Mouse (Mus musculus) adrenal gland, adult 2 months (tissue): ENCODE results near the gene Apopt1. TPM values are rescaled to one million over a fixed set of nuclear protein-coding genes. Genes with fewer than 3 reads are reported as not detected.

Experiments
- DNase-seq: peaks from one replicate; pipeline ENCODE4 v3.0.0; 2021
- polyA plus RNA-seq: library from polyadenylated mRNA; depleted of rRNA; stranded (reverse); fragments of >200 nt; gene quantifications from 2 replicates; pipeline ENCODE4 v1.2.3, GENCODE M21; 2012
- total RNA-seq, 2 experiments: library from RNA; stranded (reverse); gene quantifications; 2 replicates each; pipeline ENCODE4 v1.2.3; 2021

Apopt1 gene
- total and polyA plus RNA-seq, 3 experiments: 67.7 to 279 (median 70.0) TPM

DNA sequence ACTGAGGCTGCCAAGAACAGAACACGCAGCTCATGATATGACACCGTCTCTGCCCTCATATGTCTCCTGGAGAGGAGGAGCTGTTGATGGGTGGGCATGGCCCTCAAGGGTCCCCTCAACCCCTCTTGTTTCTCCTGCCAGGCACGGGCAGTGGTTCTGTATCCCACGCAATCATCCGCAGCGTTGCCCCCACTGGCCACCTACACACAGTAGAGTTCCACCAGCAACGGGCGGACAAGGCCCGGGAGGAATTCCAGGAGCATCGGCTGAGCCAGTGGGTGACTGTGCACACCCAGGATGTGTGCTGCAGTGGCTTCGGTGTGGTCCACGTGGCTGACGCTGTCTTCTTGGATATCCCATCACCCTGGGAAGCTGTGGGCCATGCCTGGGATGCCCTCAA is 32.4 kb upstream of the Apopt1 start:
- no peak for DNase-seq

DNA sequence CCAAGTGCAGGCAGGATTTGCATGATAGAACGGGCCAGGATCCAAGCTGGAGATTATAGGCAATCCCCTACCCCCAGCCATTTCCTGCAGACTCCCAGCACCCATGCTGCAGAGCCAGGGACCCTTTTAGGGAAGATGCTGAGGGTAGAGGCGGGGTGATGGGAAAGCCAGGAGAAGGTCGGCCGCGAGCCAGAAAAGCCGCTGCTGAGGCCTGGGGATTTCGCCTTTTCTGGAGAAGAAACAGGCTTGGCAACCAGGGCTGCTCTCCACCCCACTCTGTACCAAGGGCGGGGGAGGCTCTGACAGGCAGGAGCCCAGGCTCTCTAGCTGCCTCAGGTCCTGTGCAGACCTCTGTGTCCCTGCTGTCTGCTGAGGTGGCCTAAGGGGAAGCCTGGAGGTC is 31.8 kb upstream of the Apopt1 start:
- DNase-seq: no peak

DNA sequence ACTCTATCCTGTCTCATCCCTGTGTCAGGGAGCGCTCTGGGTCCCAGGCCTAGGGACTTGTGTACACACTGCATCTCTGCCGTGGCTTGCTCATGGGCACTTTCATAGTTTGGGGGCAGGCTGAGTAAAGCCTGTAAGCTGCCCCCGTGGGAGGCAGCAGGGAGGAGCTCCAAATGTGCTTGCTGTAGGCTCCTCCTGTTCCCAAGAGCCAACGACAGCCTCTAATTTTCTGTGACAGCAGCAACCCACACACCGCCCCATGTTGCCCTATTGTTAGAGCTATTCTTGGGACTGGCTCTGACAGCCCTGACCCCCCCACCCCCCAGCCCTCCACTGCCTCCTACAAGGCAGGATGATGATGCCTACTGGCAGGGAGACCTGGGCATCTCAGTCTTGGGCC is 31.1 kb upstream of the Apopt1 start:
- no peak for DNase-seq

DNA sequence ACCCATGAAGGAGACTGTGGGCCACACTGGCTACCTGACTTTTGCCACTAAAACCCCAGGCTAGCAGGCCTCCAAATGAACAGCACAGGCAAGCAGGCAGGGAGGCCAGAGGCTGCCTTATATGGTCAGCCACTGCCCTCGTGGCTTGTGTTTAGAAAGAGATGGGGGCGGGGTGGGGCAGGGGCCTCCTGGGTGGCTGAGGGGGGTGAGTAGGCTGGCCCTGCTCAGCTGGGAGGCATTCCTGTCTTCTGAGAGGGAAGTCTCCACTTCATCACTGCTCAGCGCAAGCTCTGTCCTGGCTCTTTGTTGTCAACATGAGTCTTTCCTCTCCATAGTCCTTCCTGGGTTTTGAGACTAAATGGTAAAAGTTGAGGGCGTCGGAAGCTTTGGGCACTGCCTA is 30.3 kb upstream of the Apopt1 start:
- no peak for DNase-seq

DNA sequence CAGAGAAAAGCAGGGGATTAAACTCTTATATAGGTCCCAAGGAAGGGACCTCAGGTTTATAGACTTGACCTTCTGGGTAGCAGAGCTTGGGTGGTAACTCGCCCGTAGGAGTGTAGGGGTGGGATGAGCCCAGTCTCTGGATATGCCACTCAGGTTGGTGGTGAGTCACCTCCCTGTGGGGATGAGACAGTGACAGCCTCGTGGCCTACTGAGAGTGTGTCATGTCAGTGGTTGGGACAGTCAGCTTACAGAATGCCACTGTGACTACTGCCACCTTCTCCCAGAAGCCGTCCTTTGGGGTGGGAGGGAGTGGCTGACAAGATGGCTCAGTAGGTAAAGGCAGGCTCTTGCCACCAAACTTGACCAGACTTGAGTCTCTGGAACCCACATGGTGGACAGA is 26.7 kb upstream of the Apopt1 start:
- DNase-seq: peak; percentile 71

DNA sequence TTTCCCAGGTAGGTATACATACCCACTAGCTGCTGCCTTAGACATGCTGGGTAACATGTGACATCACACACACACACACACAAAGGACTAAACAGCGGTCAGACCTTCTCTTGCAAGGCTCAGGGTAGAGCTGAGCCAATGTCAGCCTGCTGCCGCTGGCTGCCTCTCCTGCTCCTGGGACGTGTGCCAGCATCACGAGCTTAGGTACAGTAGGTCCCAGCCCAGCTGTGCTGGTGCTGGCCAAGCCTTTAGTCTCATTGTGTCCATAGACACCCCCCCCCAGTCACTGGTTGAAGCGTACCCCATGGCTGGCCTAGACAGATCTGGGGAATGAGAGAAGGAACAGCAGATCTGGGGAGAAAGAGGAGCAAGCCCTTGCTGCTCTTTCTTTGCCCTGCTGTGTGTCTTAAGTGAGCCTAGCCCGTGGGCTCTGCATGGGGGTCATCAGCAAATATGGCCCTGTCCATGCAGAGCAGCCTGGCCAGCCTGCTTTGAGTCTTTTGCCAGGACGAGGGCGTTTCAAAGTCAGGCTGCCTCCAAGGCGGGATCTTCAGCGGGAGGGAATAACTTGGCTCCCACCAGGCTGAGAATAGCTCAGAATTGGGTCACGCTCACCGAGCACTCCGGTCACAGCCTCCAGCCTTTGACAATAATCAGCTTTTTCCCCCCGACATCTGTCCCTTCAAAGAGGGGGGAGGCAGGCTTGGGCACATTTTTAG is 25.6 kb upstream of the Apopt1 start:
- DNase-seq: peak; percentile 82

DNA sequence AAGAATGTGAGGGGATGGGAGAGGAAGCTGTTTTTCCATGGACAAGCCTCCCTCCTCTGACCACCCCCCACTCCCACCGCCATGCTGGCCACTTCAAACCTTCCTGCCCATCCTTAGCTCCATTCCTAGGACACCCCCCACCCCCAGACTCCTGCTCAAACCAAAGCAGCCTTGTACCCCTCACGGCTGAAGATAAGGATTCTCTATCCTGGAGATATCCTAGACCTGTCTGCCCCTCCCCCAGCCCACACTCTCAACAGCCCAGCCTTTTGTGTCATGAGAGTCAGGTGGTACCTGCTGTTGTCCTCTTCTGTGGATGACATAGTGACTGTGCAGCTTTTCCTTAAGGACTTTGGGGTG is 25.0 kb upstream of the Apopt1 start:
- no peak for DNase-seq

DNA sequence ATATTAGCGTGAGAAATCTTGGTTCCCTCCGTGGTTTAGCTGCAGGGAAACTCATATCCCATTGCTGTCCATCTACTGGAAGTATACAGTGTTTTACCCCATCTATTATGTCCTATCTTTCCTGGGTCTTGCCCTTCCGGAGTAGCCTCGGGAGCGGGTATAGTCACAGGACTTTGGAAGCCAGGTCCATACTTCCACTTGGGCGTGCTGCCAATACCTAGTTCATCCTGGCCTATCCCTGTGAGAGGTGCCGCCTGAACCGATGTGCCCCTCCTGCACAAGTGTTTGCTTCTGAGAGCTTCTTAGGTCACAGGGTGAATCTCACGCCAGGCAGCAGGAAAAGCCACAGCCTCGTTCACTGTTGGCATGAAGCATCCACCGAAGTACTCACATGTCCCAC is 23.6 kb upstream of the Apopt1 start:
- DNase-seq: no peak

DNA sequence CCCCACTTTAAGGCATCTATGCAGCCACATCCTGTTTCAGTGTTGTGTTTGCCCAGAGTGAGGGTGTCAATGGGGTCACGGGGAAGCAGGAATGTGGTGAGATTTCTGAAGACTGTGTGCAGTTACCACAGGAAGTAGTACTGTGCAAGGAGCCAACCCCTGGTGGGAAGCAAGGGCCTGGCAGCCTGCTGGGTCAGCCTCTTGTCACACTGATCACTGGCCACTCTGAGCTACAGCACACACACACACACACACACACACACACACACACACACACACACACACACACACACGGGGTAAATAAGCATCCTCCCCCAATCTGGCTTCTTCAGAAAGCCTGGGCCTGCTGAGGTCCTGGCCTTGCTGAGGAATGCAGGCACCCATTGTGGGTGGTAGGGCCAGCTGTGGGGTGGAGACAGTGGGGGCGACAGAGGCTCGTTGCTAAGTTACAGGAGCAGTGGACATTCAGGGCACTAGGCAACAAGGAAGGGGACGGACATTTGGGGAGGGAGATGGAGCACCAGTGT is 21.7 kb upstream of the Apopt1 start:
- no peak for DNase-seq

DNA sequence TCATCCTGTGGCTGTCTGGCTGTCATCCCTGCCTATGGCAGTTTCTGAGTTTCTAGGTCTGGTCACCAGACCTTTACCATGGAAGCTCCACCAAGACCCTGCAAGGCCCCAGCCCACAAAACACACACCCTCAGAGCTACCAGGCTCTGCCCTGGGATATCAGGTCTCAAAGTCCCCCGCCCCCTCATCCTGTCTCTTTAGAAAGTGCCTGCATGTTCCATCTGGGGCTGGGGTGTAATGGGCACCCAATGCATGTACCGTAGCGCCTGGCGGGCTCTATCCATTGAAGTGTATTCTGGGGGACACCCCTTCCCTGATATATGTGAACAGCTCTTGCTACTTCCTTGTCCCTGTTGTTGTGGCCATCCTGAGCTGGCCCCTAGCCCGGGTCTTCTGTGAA is 20.2 kb upstream of the Apopt1 start:
- no peak for DNase-seq

DNA sequence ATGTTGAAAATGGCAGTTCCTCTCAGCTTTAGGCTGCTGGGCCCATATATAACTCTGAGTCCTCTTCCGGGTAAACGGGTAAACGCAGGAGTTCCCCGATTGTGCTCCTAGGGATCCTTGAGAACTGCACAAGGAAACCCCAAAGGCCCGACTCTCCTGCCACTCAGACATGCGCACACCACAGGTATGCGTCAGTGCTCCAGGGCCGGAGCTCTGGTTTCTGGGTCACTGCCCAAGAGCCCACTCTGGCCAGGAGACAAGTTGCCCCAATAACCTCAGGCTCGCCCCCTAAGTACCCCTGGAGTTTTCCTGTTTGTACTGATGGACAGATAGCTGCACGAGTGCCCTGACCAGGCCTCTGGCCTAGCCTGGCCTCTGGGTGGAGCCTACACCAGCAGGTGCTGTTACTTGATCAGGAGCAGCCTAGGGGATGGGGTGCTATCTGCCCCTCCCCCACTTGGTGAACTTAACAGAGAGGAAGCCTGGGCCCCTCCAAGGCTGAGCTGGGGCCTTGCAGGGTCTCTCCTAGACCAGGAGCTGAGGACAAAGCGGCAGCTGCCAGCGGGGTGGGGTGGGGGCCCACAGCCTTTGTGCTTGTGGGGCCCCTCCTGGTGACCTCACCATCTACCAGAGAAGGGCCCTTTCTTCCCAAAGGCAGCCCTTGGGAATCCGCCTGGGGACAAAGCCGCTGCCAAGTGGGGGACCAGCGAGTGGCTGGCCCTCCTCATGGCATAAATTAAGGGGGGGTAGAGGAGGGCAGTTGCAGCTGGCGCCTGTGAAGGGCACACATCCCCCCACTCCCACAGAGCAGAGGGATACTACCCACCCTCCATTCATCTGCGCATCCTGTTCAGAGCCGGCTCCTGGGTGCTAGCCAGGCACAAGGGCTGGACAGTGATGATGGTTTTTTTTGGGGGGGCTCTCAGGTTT is 19.5 kb upstream of the Apopt1 start:
- no peak for DNase-seq

DNA sequence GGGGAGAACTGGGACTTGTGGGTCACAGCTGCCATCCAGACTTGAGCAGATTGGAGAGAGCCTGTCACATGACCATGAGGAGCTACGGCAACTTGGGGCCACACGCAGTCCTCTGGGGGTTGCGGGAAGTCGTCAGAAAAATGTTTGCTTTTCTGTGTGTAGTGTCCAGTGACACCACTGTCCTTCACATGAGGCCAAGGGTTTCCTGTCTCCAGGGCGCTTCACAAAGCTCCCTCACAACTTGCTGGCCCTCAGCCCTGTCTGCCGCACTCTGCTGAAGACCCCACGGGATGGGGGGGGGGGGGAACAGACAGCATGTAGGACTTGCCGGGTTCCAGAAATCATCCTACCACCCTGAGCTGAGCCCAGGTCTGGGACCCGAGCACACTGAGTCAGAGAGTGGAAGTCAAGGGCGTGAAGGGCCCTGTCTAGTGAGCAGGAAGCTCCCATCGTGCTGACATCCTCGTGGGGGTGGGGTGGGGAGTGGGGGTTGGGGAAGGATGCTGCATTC is 18.7 kb upstream of the Apopt1 start:
- peak; percentile 48 for DNase-seq

DNA sequence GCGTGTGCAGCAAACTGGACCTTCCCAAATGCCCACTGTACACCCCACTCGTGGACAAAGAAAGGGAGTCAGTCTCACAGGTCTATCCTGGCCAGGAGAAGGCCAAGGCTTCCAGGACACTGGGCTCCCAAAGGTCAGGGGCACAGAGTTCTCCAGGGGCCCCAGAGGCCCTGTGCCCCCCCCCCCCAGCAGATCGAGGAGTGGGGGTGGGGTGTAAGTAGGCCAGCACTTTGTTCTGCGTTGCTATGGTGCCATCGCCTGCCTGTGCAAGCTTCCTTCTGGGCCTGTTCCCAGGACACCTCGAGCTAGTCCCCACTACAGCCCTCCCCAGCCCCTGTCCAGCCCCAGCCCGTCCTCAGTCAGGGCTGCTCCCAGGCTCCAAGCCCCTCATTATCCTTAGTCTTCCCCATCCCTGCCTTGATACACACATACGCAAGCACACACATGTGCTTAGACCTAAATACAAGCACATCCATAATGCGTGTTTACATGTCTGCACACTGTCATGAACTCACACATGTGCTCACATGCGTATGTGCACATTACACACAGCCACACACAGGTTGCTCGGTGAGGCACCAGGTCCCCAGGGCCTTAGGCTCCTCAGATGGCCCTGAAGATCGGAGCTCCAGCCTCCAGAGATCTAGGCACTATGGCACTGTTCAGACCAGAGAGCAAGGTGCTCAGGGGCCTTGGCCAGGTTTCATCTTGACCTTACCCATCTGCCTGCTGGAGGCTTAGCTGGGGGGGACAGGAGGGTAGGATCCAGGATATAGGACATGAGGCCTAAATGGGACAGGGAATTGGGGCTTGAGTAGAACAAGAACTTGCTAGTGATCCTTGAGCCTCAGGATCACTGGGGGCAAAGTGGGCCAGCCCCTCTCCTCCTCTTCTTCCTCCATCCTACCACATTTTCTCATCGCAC is 17.9 kb upstream of the Apopt1 start:
- peak; percentile 35 for DNase-seq

DNA sequence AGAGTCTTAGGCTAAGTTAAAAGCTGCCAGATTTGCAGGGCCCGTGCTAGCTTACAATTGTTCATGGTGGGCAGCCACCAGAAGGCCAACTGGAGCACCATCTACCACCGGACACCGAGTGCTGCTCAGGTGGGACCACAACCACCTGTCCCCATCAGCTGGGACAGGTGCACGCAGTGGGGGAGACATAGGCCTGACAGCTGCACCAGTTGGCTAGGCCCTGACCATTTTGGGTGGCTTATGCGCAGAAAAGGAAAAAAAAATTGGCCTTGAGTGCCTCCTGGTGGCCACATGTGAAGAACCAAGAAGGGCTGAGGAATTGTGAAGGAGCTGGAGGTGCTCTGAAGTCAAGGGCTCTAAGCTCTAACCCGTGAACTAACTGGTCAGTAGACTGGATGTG is 16.8 kb upstream of the Apopt1 start:
- DNase-seq: peak; percentile 65

DNA sequence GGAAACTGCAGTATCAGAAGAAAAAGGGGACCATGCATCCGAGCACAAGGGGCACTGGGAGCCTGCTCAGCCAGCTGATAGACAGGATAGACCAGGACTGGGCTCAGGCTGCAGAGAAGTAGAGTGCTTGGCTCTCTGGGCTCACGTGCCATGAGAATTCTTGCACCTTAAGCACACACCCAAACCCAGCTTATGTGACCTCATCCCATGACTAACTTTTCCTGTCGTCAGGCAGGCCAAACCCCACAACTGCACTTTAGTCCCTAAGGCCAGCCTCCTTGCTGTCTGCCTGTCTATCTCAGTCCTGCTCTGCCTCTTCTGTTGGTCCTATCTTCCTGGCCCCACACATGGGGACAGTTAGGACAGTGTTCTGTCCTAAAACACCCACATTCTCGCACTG is 15.4 kb upstream of the Apopt1 start:
- DNase-seq: peak; percentile 56

DNA sequence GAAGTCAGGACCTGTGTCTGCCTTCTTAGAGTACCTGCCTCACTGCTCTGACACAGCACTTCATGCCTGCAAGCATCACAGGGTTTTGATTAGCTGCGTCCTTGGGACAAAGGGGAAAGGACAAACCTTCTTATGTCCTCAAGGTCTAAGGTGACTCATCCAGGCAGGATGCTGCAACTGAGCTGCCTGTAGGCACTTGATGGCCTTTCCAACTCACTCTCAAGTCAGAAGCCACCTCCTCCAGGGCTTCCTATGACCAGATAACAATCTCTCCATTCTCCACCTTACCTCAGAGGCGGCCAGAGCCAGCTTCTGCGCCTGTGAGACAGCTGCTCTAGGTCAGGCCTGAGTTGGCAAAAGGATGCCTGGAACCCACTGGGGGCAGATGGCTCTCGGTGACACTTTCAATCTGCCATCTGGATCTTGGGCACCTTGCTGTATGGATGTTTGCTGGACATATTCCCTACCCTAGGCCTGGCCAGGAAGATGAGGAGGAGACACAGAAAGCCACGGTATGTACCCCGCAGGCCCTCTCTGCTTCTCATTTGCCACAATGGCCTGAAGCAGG is 14.6 kb upstream of the Apopt1 start:
- peak; percentile 72 for DNase-seq

DNA sequence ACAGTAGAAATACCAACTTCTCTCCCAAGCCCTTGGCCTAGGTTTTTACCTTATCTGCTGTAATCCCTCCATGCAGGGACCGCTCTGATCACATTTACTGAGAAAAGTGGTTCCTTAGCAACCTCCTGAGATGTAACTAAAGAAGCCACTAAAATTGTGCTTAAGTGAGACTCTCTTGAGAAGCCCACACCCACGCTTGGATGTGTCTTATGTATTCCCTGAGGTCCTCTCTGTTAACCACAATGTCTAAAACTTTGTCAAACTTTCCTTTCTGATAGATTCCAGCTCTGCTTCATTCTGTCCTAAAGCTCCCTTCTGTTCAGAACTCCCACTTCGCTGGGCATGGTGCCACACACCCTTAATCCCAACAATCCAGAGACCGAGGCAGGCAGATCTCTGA is 13.5 kb upstream of the Apopt1 start:
- DNase-seq: no peak

DNA sequence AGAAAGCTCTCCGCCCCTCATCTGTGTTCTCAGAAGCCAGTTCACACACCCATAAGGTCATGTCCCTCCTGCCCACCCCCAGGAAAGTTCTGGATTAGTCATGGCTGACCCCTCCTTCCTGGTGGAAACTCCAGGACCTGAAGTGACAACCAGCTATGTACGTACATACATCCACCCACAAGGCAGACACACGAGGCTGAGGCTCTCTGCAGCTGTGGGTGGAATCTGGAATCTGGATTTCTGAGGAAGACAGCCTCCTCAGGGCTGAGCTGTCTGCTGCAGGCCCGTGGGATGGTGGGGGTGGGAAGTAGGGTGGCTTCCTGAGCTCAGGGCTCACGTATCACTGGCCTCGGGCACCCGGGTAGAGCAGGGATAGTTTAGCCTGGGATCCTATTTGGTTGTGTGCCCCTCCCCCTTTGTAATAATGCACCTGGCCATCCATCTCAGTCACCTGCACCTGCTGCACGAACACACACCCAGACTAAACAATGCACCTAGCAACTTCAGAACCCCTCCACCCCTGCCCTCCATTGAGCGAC is 12.1 kb upstream of the Apopt1 start:
- DNase-seq: no peak

DNA sequence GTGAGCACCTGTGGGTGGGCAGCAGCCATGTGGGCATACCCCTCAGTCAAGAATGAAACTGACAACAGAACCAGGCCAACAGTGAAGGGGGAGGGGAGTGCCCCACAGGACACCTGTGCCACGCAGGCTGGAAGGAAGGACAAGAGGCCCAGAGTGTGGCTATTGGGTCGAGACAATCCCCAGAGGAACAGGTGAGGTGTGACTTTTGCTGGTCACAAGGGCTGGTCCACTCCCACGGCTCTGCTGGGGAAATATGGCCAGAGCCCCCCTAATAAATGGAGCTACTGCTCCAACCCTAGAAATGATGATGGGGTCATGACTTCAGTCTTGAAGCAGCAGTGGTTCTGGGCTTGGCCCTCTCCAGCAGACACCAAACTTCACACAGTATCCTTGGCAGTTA is 9.8 kb upstream of the Apopt1 start:
- DNase-seq: no peak

DNA sequence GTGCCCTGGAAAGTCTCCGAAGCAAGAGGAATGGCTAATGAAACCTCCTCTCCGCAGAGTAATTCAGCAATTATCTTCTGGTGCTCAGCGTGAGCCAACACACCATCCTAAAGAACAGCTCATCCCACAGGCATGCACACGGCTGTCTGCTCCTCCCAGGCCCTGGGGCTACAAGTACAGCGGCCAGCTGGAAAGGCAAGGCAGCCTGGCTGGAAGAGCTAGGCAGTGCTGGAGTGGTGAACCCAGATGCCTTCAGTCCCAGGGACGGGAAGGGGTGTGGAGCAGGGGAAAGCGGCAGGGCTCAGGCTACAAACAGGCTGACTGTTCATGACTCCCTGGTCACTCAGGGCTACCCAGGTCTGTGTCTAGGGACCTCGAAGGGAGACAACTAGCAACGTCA is 8.5 kb upstream of the Apopt1 start:
- peak; percentile 75 for DNase-seq
